Mouse (Mus musculus) layer of hippocampus, adult 18-20 months (tissue): ENCODE measurements around the gene Mcm9. TPM values are rescaled to one million over a fixed set of nuclear protein-coding genes. Genes with fewer than 3 reads are reported as not detected.

Source experiments
- DNase-seq, 2 experiments: peaks; one replicate each; pipeline ENCODE4 v3.0.0; 2022; ENCODE audit warnings: low spot score in 2 of 2
- total RNA-seq, 2 experiments: library from RNA; stranded (reverse); gene quantifications; 2 replicates each; pipeline ENCODE4 v1.2.3; 2021

The Mcm9 gene
- total RNA-seq, 2 experiments from 2014 or later, result 4.5 to 5.0 TPM

GRCm38 (mm10) chr10:53580621-53581081 lies 49.6 kb downstream of the Mcm9 start:
- DNase-seq, result peak in 1 of 2 experiments; percentile 55

DNA sequence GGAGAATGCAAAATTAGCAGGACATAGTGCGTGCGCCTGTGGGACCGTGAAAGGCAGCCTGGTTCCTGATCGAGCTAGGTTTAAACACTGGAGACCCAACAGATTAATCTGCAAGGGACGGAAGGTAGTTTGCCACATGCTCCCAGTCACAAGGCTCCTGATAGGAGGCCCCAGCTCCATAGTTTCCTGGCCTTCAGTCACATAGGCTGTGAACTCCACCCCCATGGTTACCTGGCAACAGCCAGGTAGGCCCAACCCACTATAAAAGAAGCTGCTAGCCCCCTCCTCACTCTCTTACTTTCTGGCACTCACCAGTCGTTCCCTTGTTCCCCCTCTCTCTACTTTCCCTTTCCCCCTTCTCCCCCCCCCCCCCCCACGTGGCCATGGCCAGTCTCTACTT lies 50.1 kb downstream of the Mcm9 start:
- no peak for DNase-seq

DNA sequence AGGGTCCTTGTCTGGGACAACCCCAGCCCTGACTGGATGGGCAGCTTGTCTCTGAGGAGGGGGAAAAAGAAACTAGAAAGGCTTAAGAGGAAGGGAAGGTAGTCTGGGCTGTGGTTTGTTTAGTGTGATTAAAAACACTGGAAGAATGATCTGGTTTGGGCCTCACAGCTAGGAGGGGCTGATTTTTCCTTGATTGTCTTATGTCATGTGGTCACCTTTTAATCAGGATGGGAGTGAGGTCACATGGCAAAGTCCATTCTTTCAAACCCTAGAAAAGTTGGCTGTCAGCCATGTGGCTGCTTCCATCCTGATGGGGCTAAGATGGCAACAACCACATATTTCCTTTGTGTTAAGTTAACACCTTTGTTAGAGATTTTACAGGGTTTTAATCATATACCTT lies 61.7 kb downstream of the Mcm9 start:
- DNase-seq, result no peak

DNA sequence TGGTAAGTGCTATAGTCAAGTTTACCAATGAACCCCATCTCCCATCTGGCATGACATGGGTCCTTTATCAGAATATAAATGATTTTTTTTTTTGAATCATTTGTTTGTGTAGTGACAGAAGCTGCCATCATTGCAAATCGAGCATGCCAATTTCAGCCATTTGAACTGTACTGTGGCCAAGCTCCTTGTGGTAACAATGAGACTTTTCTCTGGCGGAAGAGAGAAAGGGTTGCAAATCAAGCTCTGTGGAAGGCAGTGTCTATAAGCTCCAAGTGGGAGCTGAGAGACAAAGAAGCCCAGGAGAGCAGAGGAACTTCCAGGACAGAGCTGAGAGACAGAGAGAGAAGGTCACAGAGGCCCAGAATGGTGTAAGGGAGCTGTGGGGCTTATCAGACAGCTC lies 64.7 kb downstream of the Mcm9 start:
- DNase-seq, result no peak

GRCm38 (mm10) chr10:53562001-53562400 lies 68.2 kb downstream of the Mcm9 start:
- DNase-seq, result no peak

DNA sequence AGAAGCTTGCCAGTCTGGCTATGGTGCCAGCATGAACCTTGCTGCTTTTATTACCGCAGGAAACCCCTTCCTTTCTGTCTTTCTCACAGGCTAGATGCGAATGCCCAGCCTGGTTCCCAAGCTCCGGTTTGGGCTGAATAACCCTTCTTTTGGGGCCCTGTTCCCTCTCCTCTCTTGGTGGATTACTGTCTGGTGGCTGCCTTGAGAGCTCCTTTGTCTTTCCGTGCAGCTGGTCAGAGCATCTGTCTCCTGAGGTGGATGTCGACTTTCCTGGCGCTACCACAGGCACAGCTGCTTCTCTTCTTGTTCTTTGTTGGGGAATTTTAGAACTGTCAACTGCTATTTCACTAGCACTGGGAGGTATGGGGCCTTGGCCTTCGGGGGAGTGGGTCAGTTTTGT lies 92.6 kb downstream of the Mcm9 start:
- no peak for DNase-seq

GRCm38 (mm10) chr10:53532297-53532696 lies 97.9 kb downstream of the Mcm9 start:
- peak in 1 of 2 experiments; percentile 39 for DNase-seq

- peak; percentile 60 to 88 for DNase-seq
Measured at GRCm38 (mm10) chr10:53527838-53528773, 102.1 kb downstream of the Mcm9 start.

GRCm38 (mm10) chr10:53527344-53527743 lies 102.9 kb downstream of the Mcm9 start:
- no peak for DNase-seq

GRCm38 (mm10) chr10:53526350-53526749 lies 103.9 kb downstream of the Mcm9 start:
- no peak for DNase-seq

GRCm38 (mm10) chr10:53525265-53525976 lies 104.8 kb downstream of the Mcm9 start:
- DNase-seq, result no peak

GRCm38 (mm10) chr10:53519068-53519954 lies 110.9 kb downstream of the Mcm9 start:
- peak in 1 of 2 experiments; percentile 15 for DNase-seq

DNA sequence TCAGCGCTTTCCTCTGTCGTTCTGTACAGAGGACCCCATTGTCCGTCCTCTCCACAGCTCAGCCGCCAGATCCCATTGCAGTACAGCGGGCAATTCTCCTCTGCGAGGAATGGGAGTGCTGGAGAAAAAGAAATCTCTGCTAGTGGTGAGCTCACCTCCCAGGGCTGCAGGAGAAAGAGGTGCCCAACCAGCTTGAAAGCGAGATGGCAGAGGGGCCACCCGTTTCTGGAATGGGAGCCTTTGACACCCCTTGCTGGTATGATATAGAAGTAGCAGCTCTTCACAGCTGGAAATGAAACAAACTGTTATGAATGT lies 111.7 kb downstream of the Mcm9 start:
- no peak for DNase-seq

DNA sequence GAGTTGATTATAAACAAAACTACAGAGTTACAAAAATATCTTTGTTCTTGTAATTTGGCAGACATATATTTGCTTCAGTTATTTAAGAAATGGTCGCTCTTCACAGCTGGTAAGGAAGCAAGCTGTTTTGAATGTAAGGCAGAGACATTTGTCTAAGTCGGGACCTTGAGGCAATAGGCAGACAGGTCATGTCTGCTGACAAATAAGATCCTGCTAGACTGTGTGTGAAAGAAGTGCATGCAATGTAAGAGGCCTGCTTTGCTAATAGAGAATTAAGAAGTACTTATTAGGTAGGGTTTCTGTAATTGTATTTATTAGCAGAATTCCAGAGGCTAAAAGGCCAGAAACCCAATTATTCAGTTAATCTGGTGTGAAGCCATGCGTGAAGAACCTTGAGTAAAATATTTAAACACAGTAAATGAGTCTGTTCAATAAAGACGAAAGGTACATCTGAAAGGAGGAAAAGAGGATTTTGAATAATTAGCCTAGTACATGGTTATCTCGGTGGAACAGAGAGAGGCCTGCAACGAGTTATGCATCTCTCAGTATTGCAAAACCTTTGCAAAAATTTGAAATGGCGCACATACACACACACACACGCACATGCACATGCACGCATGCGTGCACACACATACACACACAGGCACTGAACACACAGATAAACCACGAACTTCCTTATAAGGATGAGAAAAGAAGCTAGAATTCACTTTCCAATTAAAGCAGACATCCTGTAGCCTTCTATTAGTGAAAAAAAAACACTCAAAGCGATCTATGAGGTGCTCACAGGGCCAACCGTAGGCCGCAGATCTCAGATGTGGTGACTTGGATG lies 112.3 kb downstream of the Mcm9 start:
- DNase-seq, result no peak

DNA sequence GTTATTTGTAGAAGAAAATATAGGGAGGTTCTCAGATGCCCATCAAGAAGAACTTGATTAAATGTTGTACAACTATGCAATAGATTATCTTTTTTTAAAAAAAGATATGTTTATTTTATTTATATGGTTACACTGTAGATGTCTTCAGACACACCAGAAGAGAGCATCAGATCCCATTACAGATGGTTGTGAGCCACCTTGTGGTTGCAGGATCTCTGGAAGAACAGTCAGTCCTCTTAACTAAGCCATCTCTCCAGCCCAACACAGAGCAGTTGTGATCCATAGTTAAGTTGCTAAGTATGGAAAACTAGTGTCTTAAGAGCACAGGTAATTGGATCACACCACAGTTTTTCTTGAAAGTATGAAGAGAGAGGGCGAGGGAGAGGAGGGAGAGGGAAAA lies 117.7 kb downstream of the Mcm9 start:
- DNase-seq, result no peak

DNA sequence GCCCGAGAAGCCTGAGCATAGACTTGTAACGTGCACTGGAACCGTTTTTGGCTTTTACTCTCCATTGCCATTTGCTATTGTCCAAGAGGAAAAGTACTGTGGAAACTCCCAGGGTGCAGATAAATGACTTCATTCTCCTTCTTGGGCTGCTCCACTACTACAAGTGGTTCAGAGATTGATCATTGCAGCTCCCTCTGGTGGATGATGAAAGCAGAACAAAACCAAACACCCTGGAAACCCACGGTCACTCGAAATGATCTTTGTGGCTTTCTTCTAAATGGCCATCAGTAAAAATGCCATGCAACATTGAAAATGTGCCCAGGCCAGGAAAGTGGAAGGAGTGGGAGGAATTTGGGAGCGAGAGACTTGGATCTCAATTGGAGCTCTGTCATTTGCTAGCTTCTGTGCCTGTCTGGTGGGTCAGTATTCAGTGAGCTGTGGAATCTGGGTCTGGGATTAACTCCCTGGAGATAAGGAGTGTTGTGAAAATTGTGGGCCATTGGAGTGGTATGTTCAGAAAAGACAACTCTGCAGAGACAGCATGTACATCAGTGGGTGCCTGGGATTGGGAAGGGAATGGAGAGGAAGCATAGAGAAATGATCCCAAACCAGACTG lies 121.0 kb downstream of the Mcm9 start:
- DNase-seq, result peak; percentile 47 to 82

GRCm38 (mm10) chr10:53508676-53509075 lies 121.6 kb downstream of the Mcm9 start:
- no peak for DNase-seq

DNA sequence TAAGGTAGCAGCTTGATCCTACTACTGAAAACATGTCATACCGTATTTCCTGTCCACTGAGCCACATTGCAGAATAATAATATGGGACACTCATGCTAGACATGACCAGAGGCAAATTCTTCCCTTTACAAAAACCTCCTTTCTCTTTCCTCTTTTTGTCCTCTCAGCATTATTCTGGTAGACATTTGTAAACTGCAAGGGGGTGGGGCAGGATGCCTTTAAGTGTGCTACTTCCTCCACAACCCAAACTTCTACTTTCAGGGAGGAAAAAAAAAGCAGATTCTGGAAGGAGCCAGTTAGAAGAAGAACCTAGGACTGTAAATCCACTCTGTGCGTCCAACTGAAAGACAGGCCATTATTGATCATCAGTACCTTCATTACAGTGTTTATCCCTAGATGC lies 124.7 kb downstream of the Mcm9 start:
- DNase-seq, result no peak

DNA sequence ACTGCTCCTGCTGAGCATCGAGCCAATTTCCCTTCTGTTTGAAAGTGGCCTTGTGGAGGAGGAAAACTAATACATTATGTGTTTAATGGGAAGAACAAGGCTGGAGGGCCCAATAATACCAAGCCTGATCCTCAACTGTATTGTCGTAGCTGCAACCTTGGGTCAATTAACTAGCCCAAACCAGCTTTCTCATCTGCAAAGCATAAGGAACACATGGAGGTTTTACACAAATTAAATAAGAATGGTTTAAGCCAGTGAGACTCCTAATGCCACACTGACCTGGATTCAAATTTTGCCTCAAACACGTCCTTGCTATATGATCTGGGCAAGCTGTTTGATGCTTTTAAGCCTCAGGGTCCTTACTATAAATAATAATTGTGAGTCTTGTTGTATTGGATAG lies 125.2 kb downstream of the Mcm9 start:
- no peak for DNase-seq
